Mouse (Mus musculus) mouse trophoblast stem cell (cell line): ENCODE measurements at regions not wholly inside any gene's neighbourhood (a gene's known extent, or its start where the extent isn't known, plus 50 kb on each side); places are given as distances from the start of the nearest gene placed in this dataset.
"Not testable (repeated sequence)": the region's sequence is repeated elsewhere in the genome, so short reads cannot be mapped to it uniquely, and the experiment has no call there.

Source experiments
- in situ Hi-C, 2 experiments: fragments of 300-500 bp; cut with MseI, MboI; formaldehyde crosslinking; loops; 2 replicates in 1 of 2; 3 replicates in 1 of 2; pipeline ENCODE4 v1.15.1; 2025

GRCm38 (mm10) chr3:106320061-106320460 is 85.9 kb downstream of the Chil6 start:
- in situ Hi-C loops: no loop called here

DNA sequence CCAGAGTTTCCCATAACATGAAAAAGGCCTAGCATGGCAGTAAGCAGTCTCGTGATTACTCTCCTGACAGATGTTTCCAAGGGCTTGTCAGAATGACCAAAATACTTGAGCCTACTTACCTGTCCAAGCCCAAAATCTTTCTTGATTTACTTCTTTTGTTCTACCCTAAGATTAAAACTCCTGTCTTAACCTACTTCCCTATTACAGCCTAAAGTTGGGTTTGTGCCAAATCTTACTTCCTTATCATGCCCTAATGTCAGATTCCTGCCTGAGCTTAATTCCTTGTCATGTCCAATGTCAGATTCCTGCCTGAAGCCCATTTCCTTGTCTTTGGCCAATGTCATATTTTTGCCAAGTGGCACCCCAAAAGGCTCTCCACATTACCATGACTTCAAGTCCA is 89.0 kb downstream of the Chil6 start:
- in situ Hi-C loops: no loop called here

GRCm38 (mm10) chr3:106292938-106293337 is 73.6 kb upstream of the Chil4 start:
- in situ Hi-C loops: loop anchor here in 1 of 2 experiments (5.0 kb wide), 1 partner anchor 86 kb away; no protein-coding TSS in a partner anchor

DNA sequence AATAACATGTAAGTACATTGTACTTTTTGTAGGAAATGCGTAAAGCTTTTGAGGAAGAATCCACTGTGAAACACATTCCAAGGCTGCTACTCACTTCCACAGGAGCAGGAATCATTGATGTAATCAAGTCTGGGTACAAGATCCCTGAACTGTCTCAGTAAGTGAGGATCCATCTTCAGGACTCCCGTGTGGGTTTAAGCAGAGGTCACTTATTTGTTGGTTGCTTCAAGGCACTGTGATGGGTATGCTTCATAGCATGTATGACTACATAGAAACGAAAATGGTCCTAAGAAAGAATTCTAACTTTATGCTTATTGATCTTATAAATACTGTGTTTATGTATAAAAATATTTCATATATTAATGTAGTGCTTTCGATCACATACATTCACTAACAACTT is 72.6 kb upstream of the Chil4 start:
- in situ Hi-C loops: loop anchor here in 1 of 2 experiments (5.0 kb wide), 1 partner anchor 85 kb away; no protein-coding TSS in a partner anchor

DNA sequence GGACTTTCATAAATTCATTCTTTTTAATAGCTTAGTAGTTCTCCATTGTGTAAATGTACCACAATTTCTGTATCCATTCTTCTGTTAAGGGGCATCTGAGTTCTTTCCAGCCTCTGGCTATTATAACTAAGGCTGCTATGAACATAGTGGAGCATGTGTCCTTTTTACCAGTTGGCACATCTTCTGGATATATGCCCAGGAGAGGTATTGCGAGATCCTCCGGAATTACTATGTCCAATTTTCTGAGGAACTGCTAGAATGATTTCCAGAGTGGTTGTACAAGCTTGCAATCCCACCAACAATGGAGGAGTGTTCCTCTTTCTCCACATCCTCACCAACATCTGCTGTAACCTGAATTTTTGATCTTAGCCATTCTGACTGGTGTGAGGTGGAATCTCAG is 59.3 kb upstream of the Chil4 start:
- in situ Hi-C loops: not testable (repeated sequence)

DNA sequence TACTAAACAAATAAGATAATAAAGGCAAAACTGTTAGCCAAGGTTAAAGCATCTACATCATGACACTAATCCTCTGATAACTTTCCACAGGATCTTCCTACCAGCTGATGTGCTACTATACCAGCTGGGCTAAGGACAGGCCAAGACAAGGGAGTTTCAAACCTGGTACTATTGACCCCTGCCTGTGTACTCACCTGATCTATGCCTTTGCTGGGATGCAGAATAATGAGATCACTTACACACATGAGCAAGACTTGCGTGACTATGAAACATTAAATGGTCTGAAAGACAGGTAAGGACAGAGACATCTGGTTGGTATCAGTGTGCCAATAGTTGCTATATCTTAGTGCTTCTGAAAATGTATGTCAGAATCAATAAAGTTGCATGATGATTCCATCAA is 56.4 kb upstream of the Chil4 start:
- in situ Hi-C loops: not testable (repeated sequence)
